Comparison of ENCODE assay signal across 25 mouse cellular contexts in genomic region chr1:74271659-74272058, GRCm38 (mm10). TPM values are rescaled to one million over a fixed set of nuclear protein-coding genes. Genes with fewer than 3 reads are reported as not detected.
DNase-seq lines count a peak whose midpoint lies in the region; ATAC-seq and TF ChIP-seq lines count a peak whose summit lies in the region.
"Had no signal": no experiment of that assay in that cellular context is flagged by ENCODE, and none has a peak within 500 bp of the region (broad histone marks: within the 10 kb centered on the region; RNA-seq: fewer than 3 reads in every experiment).

No protein-coding gene starts in this region.

- 25% methylated on average over 4 of the region's 4 CpGs for WGBS in heart, embryonic 13.5 days
- 36% methylated on average over 4 of the region's 4 CpGs for WGBS in intestine, embryonic 15.5 days
- 57% methylated on average over 4 of the region's 4 CpGs for WGBS in intestine, postnatal 0 days

- H3K27me3 ChIP-seq in heart, embryonic 13.5 days (replicated peaks), result no peaks in the 10 kb centered on the region
- H3K27me3 ChIP-seq in intestine, embryonic 15.5 days (replicated peaks), result no peaks in the 10 kb centered on the region
- H3K27me3 ChIP-seq in intestine, postnatal 0 days (replicated peaks; ENCODE audit: control insufficient read depth, insufficient read depth, low read length), result no peaks in the 10 kb centered on the region
- H3K27me3 ChIP-seq: limb, embryonic 12.5 days; midbrain, embryonic 12.5 days had no signal

- H3K9ac ChIP-seq in heart, embryonic 13.5 days, result no peak overlapping the region
- no peak overlapping the region for H3K9ac ChIP-seq in intestine, embryonic 15.5 days
- no peak overlapping the region for H3K9ac ChIP-seq in intestine, postnatal 0 days (ENCODE audit: low read depth, low read length)
- H3K9ac ChIP-seq: forebrain, postnatal 0 days; hindbrain, embryonic 14.5 days; limb, embryonic 12.5 days; liver, postnatal 0 days; midbrain, embryonic 12.5 days had no signal

- peaks cover 65% of the 10 kb centered on the region for H3K4me1 ChIP-seq in heart, embryonic 13.5 days
- H3K4me1 ChIP-seq in intestine, embryonic 15.5 days (replicated peaks), result peaks cover 20% of the 10 kb centered on the region
- H3K4me1 ChIP-seq in intestine, postnatal 0 days (replicated peaks; ENCODE audit: control insufficient read depth, insufficient read depth, low read length), result no peaks in the 10 kb centered on the region
- H3K4me1 ChIP-seq: midbrain, embryonic 12.5 days had no signal

- intact Hi-C loops in heart, postnatal 25 days (cut with DNase I), result no loop called here

- ATAC-seq in heart, embryonic 13.5 days (ENCODE audit: extremely low read depth, insufficient number of reproducible peaks, low FRiP score, low TSS enrichment), result no peak
- no peak for ATAC-seq in intestine, embryonic 15.5 days
- ATAC-seq in intestine, postnatal 0 days, result no peak
- ATAC-seq: CD4-positive, CD25-positive, alpha-beta regulatory T cell, adult 4 months; forebrain, postnatal 0 days; inflammation-experienced regulatory T-cells, adult 6 months; liver, postnatal 0 days had no signal

- no peak overlapping the region for H3K4me2 ChIP-seq in heart, embryonic 13.5 days
- no peak overlapping the region for H3K4me2 ChIP-seq in intestine, embryonic 15.5 days (replicated peaks)
- H3K4me2 ChIP-seq in intestine, postnatal 0 days (replicated peaks; ENCODE audit: low read depth), result no peak overlapping the region
- H3K4me2 ChIP-seq: hindbrain, embryonic 14.5 days; limb, embryonic 12.5 days; liver, embryonic 11.5 days; midbrain, embryonic 12.5 days had no signal

- H3K27ac ChIP-seq in heart, embryonic 13.5 days (replicated peaks), result peak overlapping the region; percentile 77
- H3K27ac ChIP-seq in intestine, embryonic 15.5 days, result 0 out of 2 replicates have a peak overlapping the region, but pooled peaks have one; percentile 34
- H3K27ac ChIP-seq in intestine, postnatal 0 days (ENCODE audit: low read depth, low read length), result no peak overlapping the region
- H3K27ac ChIP-seq: hindbrain, embryonic 14.5 days; limb, embryonic 12.5 days; midbrain, embryonic 12.5 days had no signal

- DNase-seq in adrenal gland, postnatal 14 days, result peak; percentile 57
- DNase-seq in adrenal gland, adult 18-20 months (ENCODE audit: low spot score in 2 of 2), result no peak
- no peak for DNase-seq in heart, postnatal 25 days (ENCODE audit: low spot score)
- DNase-seq in NIH3T3 (ENCODE audit: low read depth), result peak; percentile 73
- DNase-seq: cerebellum, adult 11 months; cerebellum, adult 9-11 months; forebrain, postnatal 0 days; gastrocnemius, postnatal 25 days; liver, postnatal 0 days; lung, postnatal 14 days; thymus, adult 2 months; thymus, postnatal 4 days had no signal

- H3K9me3 ChIP-seq in heart, embryonic 13.5 days, result no peaks in the 10 kb centered on the region
- no peaks in the 10 kb centered on the region for H3K9me3 ChIP-seq in intestine, embryonic 15.5 days
- H3K9me3 ChIP-seq in intestine, postnatal 0 days (ENCODE audit: control insufficient read depth), result no peaks in the 10 kb centered on the region
- H3K9me3 ChIP-seq: limb, embryonic 12.5 days; midbrain, embryonic 12.5 days had no signal

- H3K36me3 ChIP-seq in heart, embryonic 13.5 days, result peaks cover 26% of the 10 kb centered on the region
- H3K36me3 ChIP-seq in intestine, embryonic 15.5 days, result peaks cover 22% of the 10 kb centered on the region
- peaks cover 24% of the 10 kb centered on the region for H3K36me3 ChIP-seq in intestine, postnatal 0 days (ENCODE audit: control insufficient read depth, insufficient read depth)

- no peak overlapping the region for H3K4me3 ChIP-seq in heart, embryonic 13.5 days
- no peak overlapping the region for H3K4me3 ChIP-seq in intestine, embryonic 15.5 days (replicated peaks)
- H3K4me3 ChIP-seq in intestine, postnatal 0 days (ENCODE audit: low read depth, low read length), result no peak overlapping the region
- H3K4me3 ChIP-seq: limb, embryonic 12.5 days; midbrain, embryonic 12.5 days had no signal

- no peak for TF ChIP-seq CTCF in intestine, postnatal 0 days (IDR thresholded peaks at IDR 0.05; ENCODE audit: low read depth)

RNA-seq across cellular contexts. Expression of gene Gpbar1, which starts 6.7 kb away (rescaled TPM):
- not detected in 2 replicates for total RNA-seq in adrenal gland, postnatal 14 days (2021)
- not detected for total RNA-seq in adrenal gland, adult 18-20 months (2021)
- 0.36 and 0.64 TPM in 2 replicates for polyA plus RNA-seq in heart, embryonic 13.5 days (2015; fragmentation: Nextera tagmentation; extraction: Ambion mirVana)
- not detected for total RNA-seq in heart, postnatal 25 days (2021)
- 3.1 and 3.3 TPM in 2 replicates for polyA plus RNA-seq in intestine, embryonic 15.5 days (2015; fragmentation: Nextera tagmentation; extraction: Ambion mirVana)
- polyA plus RNA-seq in intestine, postnatal 0 days (2015; fragmentation: Nextera tagmentation; extraction: Ambion mirVana), result 0.78 and 0.93 TPM in 2 replicates
- total RNA-seq: common myeloid progenitor, adult 5-6 weeks; forebrain, postnatal 0 days; gastrocnemius, postnatal 25 days; left cerebral cortex, postnatal 14 days; megakaryocyte, adult 5-6 weeks; monocyte, adult 5-6 weeks had no signal
- polyA plus RNA-seq: forebrain, postnatal 0 days; midbrain, embryonic 12.5 days had no signal

RNA-seq across cellular contexts. Expression of gene Aamp, which starts 12.9 kb away (rescaled TPM):
- total RNA-seq in adrenal gland, postnatal 14 days (2021), result 155 and 165 TPM in 2 replicates
- 100 to 1,000 TPM; 158 to 197 TPM for total RNA-seq in adrenal gland, adult 18-20 months (2021)
- 164 and 188 TPM in 2 replicates for polyA plus RNA-seq in heart, embryonic 13.5 days (2015; fragmentation: Nextera tagmentation; extraction: Ambion mirVana)
- total RNA-seq in heart, postnatal 25 days (2021), result 10 to 100 TPM; 87.5 to 94.8 TPM
- polyA plus RNA-seq in intestine, embryonic 15.5 days (2015; fragmentation: Nextera tagmentation; extraction: Ambion mirVana), result 225 and 244 TPM in 2 replicates
- 130 and 136 TPM in 2 replicates for polyA plus RNA-seq in intestine, postnatal 0 days (2015; fragmentation: Nextera tagmentation; extraction: Ambion mirVana)

RNA-seq across cellular contexts. Expression of gene Pnkd, which starts 13.1 kb away (rescaled TPM):
- total RNA-seq in adrenal gland, postnatal 14 days (2021), result 111 and 115 TPM in 2 replicates
- 10 to 100 TPM; 68.2 to 83.0 TPM for total RNA-seq in adrenal gland, adult 18-20 months (2021)
- 227 and 252 TPM in 2 replicates for polyA plus RNA-seq in heart, embryonic 13.5 days (2015; fragmentation: Nextera tagmentation; extraction: Ambion mirVana)
- 100 to 1,000 TPM; 160 to 161 TPM for total RNA-seq in heart, postnatal 25 days (2021)
- polyA plus RNA-seq in intestine, embryonic 15.5 days (2015; fragmentation: Nextera tagmentation; extraction: Ambion mirVana), result 120 and 127 TPM in 2 replicates
- polyA plus RNA-seq in intestine, postnatal 0 days (2015; fragmentation: Nextera tagmentation; extraction: Ambion mirVana), result 103 and 107 TPM in 2 replicates

RNA-seq across cellular contexts. Expression of gene Tmbim1, which starts 33.8 kb away (rescaled TPM):
- 66.7 and 82.3 TPM in 2 replicates for total RNA-seq in adrenal gland, postnatal 14 days (2021)
- total RNA-seq in adrenal gland, adult 18-20 months (2021), result 100 to 1,000 TPM; 106 to 113 TPM
- polyA plus RNA-seq in heart, embryonic 13.5 days (2015; fragmentation: Nextera tagmentation; extraction: Ambion mirVana), result 42.0 and 42.7 TPM in 2 replicates
- total RNA-seq in heart, postnatal 25 days (2021), result 10 to 100 TPM; 38.4 to 41.5 TPM
- polyA plus RNA-seq in intestine, embryonic 15.5 days (2015; fragmentation: Nextera tagmentation; extraction: Ambion mirVana), result 54.9 and 64.3 TPM in 2 replicates
- polyA plus RNA-seq in intestine, postnatal 0 days (2015; fragmentation: Nextera tagmentation; extraction: Ambion mirVana), result 47.4 and 49.1 TPM in 2 replicates

RNA-seq across cellular contexts. Expression of gene Arpc2, which starts 35.8 kb away (rescaled TPM):
- total RNA-seq in adrenal gland, postnatal 14 days (2021), result 177 and 194 TPM in 2 replicates
- total RNA-seq in adrenal gland, adult 18-20 months (2021), result 100 to 1,000 TPM; 174 to 191 TPM
- 400 and 438 TPM in 2 replicates for polyA plus RNA-seq in heart, embryonic 13.5 days (2015; fragmentation: Nextera tagmentation; extraction: Ambion mirVana)
- total RNA-seq in heart, postnatal 25 days (2021), result 100 to 1,000 TPM; 134 to 140 TPM
- 518 and 584 TPM in 2 replicates for polyA plus RNA-seq in intestine, embryonic 15.5 days (2015; fragmentation: Nextera tagmentation; extraction: Ambion mirVana)
- polyA plus RNA-seq in intestine, postnatal 0 days (2015; fragmentation: Nextera tagmentation; extraction: Ambion mirVana), result 528 and 529 TPM in 2 replicates

Comparison
In these comparisons a context has a peak if more than half of its experiments do, and no peak if none do; other contexts are left out.
1. DNase-seq: peak in adrenal gland, postnatal 14 days (single experiment) and NIH3T3 (single experiment); none in adrenal gland, adult 18-20 months (0 of 2) and heart, postnatal 25 days (single experiment).